Comparison of ENCODE assay signal across 25 mouse cellular contexts in the genomic region with DNA sequence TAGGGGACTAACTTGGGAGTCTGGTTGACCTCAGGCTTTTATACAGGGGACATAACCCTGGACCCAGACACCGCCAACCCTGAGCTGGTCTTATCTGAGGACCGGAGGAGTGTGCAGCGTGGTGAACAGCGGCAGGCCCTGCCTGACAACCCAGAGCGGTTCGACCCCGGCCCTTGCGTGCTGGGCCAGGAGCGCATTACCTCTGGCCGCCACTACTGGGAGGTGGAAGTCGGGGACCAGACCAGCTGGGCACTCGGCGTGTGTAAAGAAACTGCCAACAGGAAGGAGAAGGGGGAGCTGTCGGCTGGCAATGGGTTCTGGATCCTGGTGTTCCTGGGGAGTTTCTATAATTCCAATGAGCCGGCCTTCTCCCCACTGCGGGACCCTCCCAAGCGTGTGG. TPM values are rescaled to one million over a fixed set of nuclear protein-coding genes. Genes with fewer than 3 reads are reported as not detected.
DNase-seq lines count a peak whose midpoint lies in the region; TF ChIP-seq lines count a peak whose summit lies in the region.
"Had no signal": no experiment of that assay in that cellular context is flagged by ENCODE, and none has a peak within 500 bp of the region (broad histone marks: within the 10 kb centered on the region; RNA-seq: fewer than 3 reads in every experiment).

No protein-coding gene starts in this region.

- H3K27me3 ChIP-seq in heart, embryonic 10.5 days (ENCODE audit: insufficient read depth, poor library complexity, severe bottlenecking) = peaks cover 19% of the 10 kb centered on the region
- H3K27me3 ChIP-seq in limb, embryonic 10.5 days (ENCODE audit: low read depth, poor library complexity, severe bottlenecking) = peaks cover 23% of the 10 kb centered on the region

- peaks cover 99% of the 10 kb centered on the region for H3K4me1 ChIP-seq in heart, embryonic 10.5 days
- H3K4me1 ChIP-seq in limb, embryonic 10.5 days = peaks cover 8% of the 10 kb centered on the region

- 57% methylated on average over 17 of the region's 17 CpGs for WGBS in heart, embryonic 10.5 days
- 86% methylated on average over 17 of the region's 17 CpGs for WGBS in limb, embryonic 10.5 days

- peak; percentile 14; the same call in 1 of the 2 replicates for TF ChIP-seq CTCF in layer of hippocampus, adult 2 months (conservative IDR thresholded peaks at IDR 0.05)

- H3K4me3 ChIP-seq in heart, embryonic 10.5 days = no peak overlapping the region
- H3K4me3 ChIP-seq in layer of hippocampus, adult 2 months = no peak overlapping the region
- no peak overlapping the region for H3K4me3 ChIP-seq in limb, embryonic 10.5 days
- H3K4me3 ChIP-seq: embryonic facial prominence, embryonic 13.5 days; forebrain, embryonic 10.5 days; forebrain, embryonic 15.5 days; liver, embryonic 15.5 days; midbrain, embryonic 10.5 days; myocyte; neural tube, embryonic 12.5 days had no signal

- no peak for DNase-seq in heart, embryonic 10.5 days (ENCODE audit: low spot score)
- no peak for DNase-seq in heart, postnatal 36 days
- DNase-seq in layer of hippocampus, adult 2 months (ENCODE audit: low spot score in 2 of 2) = no peak
- no peak for DNase-seq in layer of hippocampus, postnatal 25 days (ENCODE audit: extremely low spot score in 1 of 2, low spot score in 1 of 2)
- peak; percentile 45 for DNase-seq in R1 (ENCODE audit: low read depth, low spot score)
- DNase-seq in heart, postnatal 10 days = peak; percentile 35 to 40
- DNase-seq in limb, embryonic 10.5 days (ENCODE audit: low spot score) = no peak
- DNase-seq: adrenal gland, adult 2 months; cerebellum, adult 18-20 months; cerebellum, postnatal 10 days; kidney, adult 18-20 months; lung, embryonic 14.5 days; lung, postnatal 14 days; thymus, adult 18-20 months; thymus, postnatal 36 days had no signal

- no peaks in the 10 kb centered on the region for H3K9me3 ChIP-seq in heart, embryonic 10.5 days
- H3K9me3 ChIP-seq in limb, embryonic 10.5 days (replicated peaks) = no peaks in the 10 kb centered on the region
- H3K9me3 ChIP-seq: embryonic facial prominence, embryonic 13.5 days; forebrain, embryonic 10.5 days; forebrain, embryonic 15.5 days; liver, embryonic 15.5 days; midbrain, embryonic 10.5 days; neural tube, embryonic 12.5 days had no signal

- intact Hi-C loops in heart, postnatal 36 days (cut with DNase I) = no loop called here
- intact Hi-C loops in heart, postnatal 10 days (cut with DNase I) = no loop called here

- peaks cover 62% of the 10 kb centered on the region for H3K36me3 ChIP-seq in heart, embryonic 10.5 days
- peaks cover 60% of the 10 kb centered on the region for H3K36me3 ChIP-seq in limb, embryonic 10.5 days

- peak overlapping the region; percentile 76 for H3K27ac ChIP-seq in heart, embryonic 10.5 days
- no peak overlapping the region for H3K27ac ChIP-seq in layer of hippocampus, adult 2 months
- H3K27ac ChIP-seq in limb, embryonic 10.5 days = no peak overlapping the region
- H3K27ac ChIP-seq: embryonic facial prominence, embryonic 13.5 days; forebrain, embryonic 10.5 days; forebrain, embryonic 15.5 days; liver, embryonic 15.5 days; midbrain, embryonic 10.5 days; neural tube, embryonic 12.5 days; stomach, postnatal 0 days had no signal

RNA-seq across cellular contexts. Expression of gene Trim11, which starts 12.2 kb away (rescaled TPM):
- 24.0 and 31.4 TPM in 2 replicates for polyA plus RNA-seq in heart, embryonic 10.5 days (2016; fragmentation: Nextera tagmentation; extraction: Ambion mirVana)
- total RNA-seq in heart, postnatal 36 days (2021) = 10 to 100 TPM; 14.5 TPM
- 10 to 100 TPM; 32.5 to 35.5 TPM for total RNA-seq in layer of hippocampus, adult 2 months (2021)
- total RNA-seq in layer of hippocampus, postnatal 25 days (2021) = 10 to 100 TPM; 26.2 to 29.7 TPM
- total RNA-seq in heart, postnatal 10 days (2021) = 10 to 100 TPM; 19.9 to 20.8 TPM
- polyA plus RNA-seq in limb, embryonic 10.5 days (2016; fragmentation: Nextera tagmentation; extraction: Ambion mirVana) = 17.8 and 20.7 TPM in 2 replicates

RNA-seq across cellular contexts. Expression of gene Hist3h2a, which starts 35.7 kb away (rescaled TPM):
- polyA plus RNA-seq in heart, embryonic 10.5 days (2016; fragmentation: Nextera tagmentation; extraction: Ambion mirVana) = 15.5 and 15.9 TPM in 2 replicates
- total RNA-seq in heart, postnatal 36 days (2021) = 10 to 100 TPM; 15.3 to 17.6 TPM
- 10 to 100 TPM; 66.0 to 69.3 TPM for total RNA-seq in layer of hippocampus, adult 2 months (2021)
- total RNA-seq in layer of hippocampus, postnatal 25 days (2021) = 10 to 100 TPM; 66.0 to 73.9 TPM
- total RNA-seq in heart, postnatal 10 days (2021) = 10 to 100 TPM; 33.2 to 36.7 TPM
- polyA plus RNA-seq in limb, embryonic 10.5 days (2016; fragmentation: Nextera tagmentation; extraction: Ambion mirVana) = 8.4 and 11.3 TPM in 2 replicates

RNA-seq across cellular contexts. Expression of gene Trim17, which starts 35.7 kb away (rescaled TPM):
- polyA plus RNA-seq in heart, embryonic 10.5 days (2016; fragmentation: Nextera tagmentation; extraction: Ambion mirVana) = 0.75 and 0.79 TPM in 2 replicates
- total RNA-seq in heart, postnatal 36 days (2021) = under 1 TPM; 0.11 to 0.16 TPM
- total RNA-seq in layer of hippocampus, adult 2 months (2021) = 1 to 10 TPM; 5.3 to 6.5 TPM
- 1 to 10 TPM; 5.3 to 5.5 TPM for total RNA-seq in layer of hippocampus, postnatal 25 days (2021)
- total RNA-seq in heart, postnatal 10 days (2021) = under 1 TPM; 0.12 to 0.22 TPM
- polyA plus RNA-seq in limb, embryonic 10.5 days (2016; fragmentation: Nextera tagmentation; extraction: Ambion mirVana) = 0.31 and 0.35 TPM in 2 replicates
- total RNA-seq: common myeloid progenitor, adult 5-6 weeks had no signal

RNA-seq across cellular contexts. Expression of gene Hist3h2ba, which starts 41.4 kb away (rescaled TPM):
- polyA plus RNA-seq in heart, embryonic 10.5 days (2016; fragmentation: Nextera tagmentation; extraction: Ambion mirVana) = 4.8 and 9.8 TPM in 2 replicates
- total RNA-seq in heart, postnatal 36 days (2021) = 1 to 10 TPM; 2.2 to 2.5 TPM
- 100 to 1,000 TPM in 1 of 2 experiments, 10 to 100 TPM in 1; 91.3 to 103 TPM for total RNA-seq in layer of hippocampus, adult 2 months (2021)
- 100 to 1,000 TPM in 1 of 2 experiments, 10 to 100 TPM in 1; 99.0 to 107 TPM for total RNA-seq in layer of hippocampus, postnatal 25 days (2021)
- 10 to 100 TPM; 11.0 to 13.0 TPM for total RNA-seq in heart, postnatal 10 days (2021)
- 3.2 and 4.5 TPM in 2 replicates for polyA plus RNA-seq in limb, embryonic 10.5 days (2016; fragmentation: Nextera tagmentation; extraction: Ambion mirVana)
- polyA plus RNA-seq: liver, adult 2 months had no signal

RNA-seq across cellular contexts. Expression of gene Rnf187, which starts 51.4 kb away (rescaled TPM):
- 169 and 213 TPM in 2 replicates for polyA plus RNA-seq in heart, embryonic 10.5 days (2016; fragmentation: Nextera tagmentation; extraction: Ambion mirVana)
- total RNA-seq in heart, postnatal 36 days (2021) = 100 to 1,000 TPM; 160 to 167 TPM
- total RNA-seq in layer of hippocampus, adult 2 months (2021) = 100 to 1,000 TPM; 462 to 508 TPM
- total RNA-seq in layer of hippocampus, postnatal 25 days (2021) = 100 to 1,000 TPM; 505 to 581 TPM
- total RNA-seq in heart, postnatal 10 days (2021) = 100 to 1,000 TPM; 162 to 173 TPM
- 222 and 238 TPM in 2 replicates for polyA plus RNA-seq in limb, embryonic 10.5 days (2016; fragmentation: Nextera tagmentation; extraction: Ambion mirVana)

Comparison
In these comparisons a context has a peak if more than half of its experiments do, and no peak if none do; other contexts are left out.
1. DNase-seq: peak in R1 (single experiment) and heart, postnatal 10 days (2 of 2); none in heart, embryonic 10.5 days (single experiment), heart, postnatal 36 days (0 of 2), layer of hippocampus, adult 2 months (0 of 2), layer of hippocampus, postnatal 25 days (0 of 2) and limb, embryonic 10.5 days (single experiment).
2. RNA of gene Trim17, which starts 35.7 kb away (total RNA-seq): 5.3 to 6.5 TPM in layer of hippocampus, adult 2 months and 5.3 to 5.5 TPM in layer of hippocampus, postnatal 25 days; 0.12 to 0.22 TPM in heart, postnatal 10 days and 0.11 to 0.16 TPM in heart, postnatal 36 days; every median in the first group is over 4 times any median in the second.